Mouse (Mus musculus) spleen, adult 2 months (tissue): ENCODE results near the gene Ldah.

Experiments used
- CTCF ChIP-seq: fragments of 200-500 bp; IDR thresholded peaks from 2 replicates; pipeline ENCODE4 v1.5.1; 2011; ENCODE audit warnings: mild to moderate bottlenecking, inconsistent platforms; ENCODE audit not compliant: insufficient read depth, insufficient read length, insufficient replicate concordance; ENCODE audit errors: extremely low read depth
- POLR2A ChIP-seq: fragments of 200-500 bp; IDR thresholded peaks from 2 replicates; pipeline ENCODE4 v1.6.1; 2011; ENCODE audit warnings: low read depth, low read length, inconsistent platforms

DNA sequence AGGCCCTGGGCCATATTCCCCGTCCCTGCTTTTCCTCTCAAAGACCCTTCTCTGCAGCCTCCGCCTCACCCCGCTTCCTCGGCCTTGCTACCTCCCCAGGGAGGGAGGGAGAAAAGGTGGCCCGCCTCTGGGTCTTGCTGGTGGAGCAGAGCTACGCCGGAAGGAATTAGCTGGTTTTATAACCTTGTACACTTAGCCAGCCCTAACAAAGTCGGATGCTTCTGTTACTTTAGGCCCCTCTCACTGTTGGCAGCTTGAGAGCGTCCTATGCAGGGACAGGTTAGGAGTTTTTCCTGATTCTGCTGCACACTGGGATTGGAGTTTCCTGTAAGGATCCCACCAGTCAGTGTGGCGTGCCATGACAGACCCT is 92.2 kb downstream of the Ldah start:
- no peak for TF ChIP-seq CTCF
- TF ChIP-seq POLR2A: no peak
